Mouse (Mus musculus): ENCODE results near the gene Itpk1.
A peak's percentile ranks its signal among the peaks of the same experiment; 100 is the strongest.

DNA sequence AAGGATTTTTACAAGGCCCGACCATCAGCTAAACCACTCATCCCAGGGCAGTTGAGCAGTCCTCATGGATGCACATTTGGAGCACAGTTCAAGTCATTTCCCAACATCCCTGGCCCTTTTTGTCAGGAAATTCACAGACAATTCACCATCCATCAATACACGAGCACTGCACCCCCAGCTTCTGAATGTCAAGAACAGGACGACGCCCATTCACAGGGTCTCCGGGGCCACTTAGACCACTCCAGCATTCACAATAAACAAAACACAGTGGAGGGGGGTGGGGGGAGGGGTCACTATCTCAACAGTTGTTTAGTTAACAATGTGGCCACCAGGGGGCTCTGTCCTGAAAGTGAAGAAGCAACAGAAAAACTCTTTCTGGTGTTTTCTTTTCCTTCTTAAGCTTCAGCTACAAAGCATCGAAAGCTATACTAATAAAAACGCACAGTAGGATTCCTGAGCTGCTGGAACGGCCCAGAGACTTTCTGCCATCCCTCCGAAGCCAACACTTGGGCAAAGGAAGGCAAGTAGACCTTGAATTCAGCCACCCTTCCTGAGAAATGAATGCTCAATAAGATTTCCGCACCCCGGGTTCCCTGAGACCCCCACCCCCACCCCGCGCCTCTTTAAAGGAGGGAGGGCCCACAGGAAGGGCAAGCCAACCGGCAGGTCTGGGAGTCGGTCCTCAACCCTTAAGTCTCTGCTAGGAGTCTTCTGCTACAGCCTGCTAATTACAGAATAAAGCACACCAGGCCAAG, 2.2 kb downstream of the Itpk1 start:
- peak; percentile 67; the same call in 1 of the 2 replicates for TF ChIP-seq CTCF (IDR thresholded peaks at IDR 0.05; ENCODE audit: borderline replicate concordance, extremely low read depth, insufficient read depth, insufficient read length)
- no peak for TF ChIP-seq POLR2A (IDR thresholded peaks at IDR 0.05; ENCODE audit: borderline replicate concordance, extremely low read depth, insufficient read depth, insufficient read length, poor library complexity, severe bottlenecking)
